Mouse (Mus musculus): ENCODE measurements around the gene Ppp1r12b.

GRCm38 (mm10) chr1:134711653-134712052 is 244.1 kb downstream of the Ppp1r12b start:
- no peak for TF ChIP-seq MYOD1 (IDR thresholded peaks at IDR 0.05; ENCODE audit: control insufficient read depth in 1 of 3, insufficient read length in 2 of 3, low read depth in 2 of 3)
- no peak for TF ChIP-seq MAX (IDR thresholded peaks at IDR 0.05; ENCODE audit: low read depth)
- no peak for TF ChIP-seq POLR2AphosphoS2 (IDR thresholded peaks at IDR 0.05; ENCODE audit: insufficient read length, low read depth)
- TF ChIP-seq TCF3 (IDR thresholded peaks at IDR 0.05; ENCODE audit: insufficient read length, low read depth): no peak
